Comparison of ENCODE assay signal across 26 mouse cellular contexts in genomic region chr10:70921481-70921880, GRCm38 (mm10).
"Had no signal": no experiment of that assay in that cellular context is flagged by ENCODE, and none has a peak within 500 bp of the region (broad histone marks: within the 10 kb centered on the region; RNA-seq: fewer than 3 reads in every experiment).

No protein-coding gene starts in this region.

- H3K36me3 ChIP-seq: embryonic facial prominence, embryonic 10.5 days; embryonic facial prominence, embryonic 12.5 days; forebrain, embryonic 10.5 days; forebrain, embryonic 12.5 days; forebrain, embryonic 15.5 days had no signal

- H3K27ac ChIP-seq: embryonic facial prominence, embryonic 10.5 days; embryonic facial prominence, embryonic 12.5 days; embryonic facial prominence, embryonic 13.5 days; embryonic facial prominence, embryonic 15.5 days; forebrain, embryonic 10.5 days; forebrain, embryonic 12.5 days; forebrain, embryonic 13.5 days; forebrain, embryonic 15.5 days; gastrocnemius, adult 2 months had no signal

- H3K4me2 ChIP-seq: embryonic facial prominence, embryonic 12.5 days; embryonic facial prominence, embryonic 13.5 days; embryonic facial prominence, embryonic 15.5 days; forebrain, embryonic 12.5 days; forebrain, embryonic 13.5 days; forebrain, embryonic 15.5 days had no signal

- H3K9ac ChIP-seq: embryonic facial prominence, embryonic 12.5 days; embryonic facial prominence, embryonic 13.5 days; embryonic facial prominence, embryonic 15.5 days; forebrain, embryonic 12.5 days; forebrain, embryonic 13.5 days; forebrain, embryonic 15.5 days; forebrain, postnatal 0 days had no signal

- H3K4me3 ChIP-seq: embryonic facial prominence, embryonic 10.5 days; embryonic facial prominence, embryonic 12.5 days; embryonic facial prominence, embryonic 13.5 days; embryonic facial prominence, embryonic 15.5 days; erythroblast, embryonic 14.5 days; forebrain, embryonic 10.5 days; forebrain, embryonic 12.5 days; forebrain, embryonic 13.5 days; forebrain, embryonic 15.5 days; gastrocnemius, adult 2 months had no signal

- H3K9me3 ChIP-seq: embryonic facial prominence, embryonic 15.5 days; forebrain, embryonic 12.5 days; forebrain, embryonic 15.5 days had no signal

- ATAC-seq: forebrain, embryonic 13.5 days; forebrain, embryonic 14.5 days; forebrain, embryonic 15.5 days; forebrain, embryonic 16.5 days; forebrain, postnatal 0 days had no signal

- H3K4me1 ChIP-seq: embryonic facial prominence, embryonic 10.5 days; embryonic facial prominence, embryonic 12.5 days; embryonic facial prominence, embryonic 13.5 days; embryonic facial prominence, embryonic 15.5 days; forebrain, embryonic 10.5 days; forebrain, embryonic 12.5 days; forebrain, embryonic 13.5 days; forebrain, embryonic 15.5 days had no signal

- H3K27me3 ChIP-seq: embryonic facial prominence, embryonic 12.5 days; embryonic facial prominence, embryonic 13.5 days; embryonic facial prominence, embryonic 15.5 days; forebrain, embryonic 12.5 days; forebrain, embryonic 13.5 days; forebrain, embryonic 15.5 days had no signal

- DNase-seq: cerebellum, adult 2 months; cerebellum, adult 8-10 months; cerebellum, adult 9-10 months; cerebellum, adult 9-11 months; cerebellum, postnatal 10 days; cerebellum, postnatal 25 days; cerebellum, postnatal 36 days; embryo, embryonic 11 days; forebrain, postnatal 0 days; gastrocnemius, adult 2 months; gastrocnemius, postnatal 10 days; gastrocnemius, postnatal 14 days; gastrocnemius, postnatal 25 days; gastrocnemius, postnatal 36 days; heart, adult 18-20 months had no signal
